Mouse (Mus musculus): ENCODE measurements at regions not wholly inside any gene's neighbourhood (a gene's known extent, or its start where the extent isn't known, plus 50 kb on each side); places are given as distances from the start of the nearest gene placed in this dataset.

- Histone ChIP-seq H3K4me1 (ENCODE audit: control insufficient read depth, insufficient read depth, low read length) (0 out of 2 replicates have a peak, but pooled peaks cover 3% of the 10 kb centered on the region), H3K27ac (ENCODE audit: low read length) (0 out of 2 replicates have a peak overlapping the region, but pooled peaks have one; percentile 29), H3K4me3 (ENCODE audit: low read length) (no peak overlapping the region), H3K9ac (ENCODE audit: low read depth, low read length) (no peak overlapping the region), H3K9me3 (ENCODE audit: control insufficient read depth, low read length) (no peaks in the 10 kb centered on the region), H3K36me3 (ENCODE audit: control insufficient read depth, insufficient read depth, low read length) (no peaks in the 10 kb centered on the region), H3K27me3 (replicated peaks; ENCODE audit: control insufficient read depth, insufficient read depth, low read length) (no peaks in the 10 kb centered on the region), H3K4me2 (ENCODE audit: low read depth, low read length) (no peak overlapping the region)
- WGBS: 28% methylated on average over 7 of the region's 7 CpGs
- peak; percentile 76 for ATAC-seq
These were observed 51.8 kb downstream of the Gm5426 start for GRCm38 (mm10) chr10:96188168-96188567.

GRCm38 (mm10) chr10:96190168-96190987 lies 54.0 kb downstream of the Gm5426 start:
- WGBS: 60% methylated on average over 10 of the region's 10 CpGs
- no peaks in the 10 kb centered on the region for H3K27me3 ChIP-seq (replicated peaks; ENCODE audit: control insufficient read depth, insufficient read depth, low read length)
- no peak for ATAC-seq
- H3K9me3 ChIP-seq (ENCODE audit: control insufficient read depth, low read length): no peaks in the 10 kb centered on the region
- no peak overlapping the region for H3K4me2 ChIP-seq (ENCODE audit: low read depth, low read length)
- H3K36me3 ChIP-seq (ENCODE audit: control insufficient read depth, insufficient read depth, low read length): no peaks in the 10 kb centered on the region
- H3K9ac ChIP-seq (ENCODE audit: low read depth, low read length): no peak overlapping the region
- no peak overlapping the region for H3K27ac ChIP-seq (ENCODE audit: low read length)
- H3K4me3 ChIP-seq (ENCODE audit: low read length): no peak overlapping the region
- 0 out of 2 replicates have a peak, but pooled peaks cover 3% of the 10 kb centered on the region for H3K4me1 ChIP-seq (ENCODE audit: control insufficient read depth, insufficient read depth, low read length)

GRCm38 (mm10) chr10:96200932-96201641 lies 64.7 kb downstream of the Gm5426 start:
- WGBS: 56% methylated on average over 27 of the region's 27 CpGs
- 0 out of 2 replicates have a peak overlapping the region, but pooled peaks have one; percentile 25 for H3K4me2 ChIP-seq (ENCODE audit: low read depth, low read length)

GRCm38 (mm10) chr10:96201891-96202290 lies 65.5 kb downstream of the Gm5426 start:
- no peaks in the 10 kb centered on the region for H3K36me3 ChIP-seq (ENCODE audit: control insufficient read depth, insufficient read depth, low read length)
- 70% methylated on average over 6 of the region's 6 CpGs for WGBS
- no peak overlapping the region for H3K9ac ChIP-seq (ENCODE audit: low read depth, low read length)
- ATAC-seq: no peak
- H3K27me3 ChIP-seq (replicated peaks; ENCODE audit: control insufficient read depth, insufficient read depth, low read length): no peaks in the 10 kb centered on the region
- H3K4me3 ChIP-seq (ENCODE audit: low read length): no peak overlapping the region
- H3K4me2 ChIP-seq (ENCODE audit: low read depth, low read length): no peak overlapping the region
- H3K4me1 ChIP-seq (ENCODE audit: control insufficient read depth, insufficient read depth, low read length): no peaks in the 10 kb centered on the region
- H3K9me3 ChIP-seq (ENCODE audit: control insufficient read depth, low read length): no peaks in the 10 kb centered on the region
- H3K27ac ChIP-seq (ENCODE audit: low read length): no peak overlapping the region

More at GRCm38 (mm10) chr10:96200932-96201641, 64.7 kb downstream of the Gm5426 start:
- Histone ChIP-seq H3K36me3 (ENCODE audit: control insufficient read depth, insufficient read depth, low read length) (no peaks in the 10 kb centered on the region), H3K4me1 (ENCODE audit: control insufficient read depth, insufficient read depth, low read length) (no peaks in the 10 kb centered on the region), H3K9me3 (ENCODE audit: control insufficient read depth, low read length) (no peaks in the 10 kb centered on the region), H3K9ac (ENCODE audit: low read depth, low read length) (no peak overlapping the region), H3K27me3 (replicated peaks; ENCODE audit: control insufficient read depth, insufficient read depth, low read length) (no peaks in the 10 kb centered on the region), H3K4me3 (ENCODE audit: low read length) (no peak overlapping the region), H3K27ac (ENCODE audit: low read length) (no peak overlapping the region)
- no peak; the same call in 1 of the 2 replicates for ATAC-seq

GRCm38 (mm10) chr10:96202871-96203270 lies 66.5 kb downstream of the Gm5426 start:
- no peaks in the 10 kb centered on the region for H3K4me1 ChIP-seq (ENCODE audit: control insufficient read depth, insufficient read depth, low read length)
- no peaks in the 10 kb centered on the region for H3K36me3 ChIP-seq (ENCODE audit: control insufficient read depth, insufficient read depth, low read length)
- ATAC-seq: no peak
- H3K27me3 ChIP-seq (replicated peaks; ENCODE audit: control insufficient read depth, insufficient read depth, low read length): no peaks in the 10 kb centered on the region
- H3K4me3 ChIP-seq (ENCODE audit: low read length): no peak overlapping the region
- H3K9ac ChIP-seq (ENCODE audit: low read depth, low read length): no peak overlapping the region
- H3K27ac ChIP-seq (ENCODE audit: low read length): no peak overlapping the region
- no peak overlapping the region for H3K4me2 ChIP-seq (ENCODE audit: low read depth, low read length)
- no peaks in the 10 kb centered on the region for H3K9me3 ChIP-seq (ENCODE audit: control insufficient read depth, low read length)

- H3K36me3 ChIP-seq (ENCODE audit: control insufficient read depth, insufficient read depth, low read length): no peaks in the 10 kb centered on the region
- no peak overlapping the region for H3K4me2 ChIP-seq (ENCODE audit: low read depth, low read length)
- ATAC-seq: no peak
- H3K4me1 ChIP-seq (ENCODE audit: control insufficient read depth, insufficient read depth, low read length): no peaks in the 10 kb centered on the region
- WGBS: 88% methylated on average over 5 of the region's 5 CpGs
- no peak overlapping the region for H3K27ac ChIP-seq (ENCODE audit: low read length)
- no peaks in the 10 kb centered on the region for H3K9me3 ChIP-seq (ENCODE audit: control insufficient read depth, low read length)
- H3K9ac ChIP-seq (ENCODE audit: low read depth, low read length): no peak overlapping the region
- no peak overlapping the region for H3K4me3 ChIP-seq (ENCODE audit: low read length)
- no peaks in the 10 kb centered on the region for H3K27me3 ChIP-seq (replicated peaks; ENCODE audit: control insufficient read depth, insufficient read depth, low read length)
These were observed 67.8 kb downstream of the Gm5426 start for GRCm38 (mm10) chr10:96204198-96204597.

GRCm38 (mm10) chr10:96209171-96209570 lies 72.8 kb downstream of the Gm5426 start:
- Histone ChIP-seq H3K4me3 (ENCODE audit: low read length) (no peak overlapping the region), H3K9me3 (ENCODE audit: control insufficient read depth, low read length) (no peaks in the 10 kb centered on the region), H3K9ac (ENCODE audit: low read depth, low read length) (no peak overlapping the region), H3K4me1 (ENCODE audit: control insufficient read depth, insufficient read depth, low read length) (peaks cover 2% of the 10 kb centered on the region; the same call in 1 of the 2 replicates), H3K4me2 (ENCODE audit: low read depth, low read length) (no peak overlapping the region), H3K36me3 (ENCODE audit: control insufficient read depth, insufficient read depth, low read length) (no peaks in the 10 kb centered on the region), H3K27me3 (replicated peaks; ENCODE audit: control insufficient read depth, insufficient read depth, low read length) (no peaks in the 10 kb centered on the region), H3K27ac (ENCODE audit: low read length) (no peak overlapping the region)
- 83% methylated on average over 5 of the region's 5 CpGs for WGBS
- ATAC-seq: no peak

GRCm38 (mm10) chr10:96211189-96211588 lies 74.8 kb downstream of the Gm5426 start:
- H3K9ac ChIP-seq (ENCODE audit: low read depth, low read length): no peak overlapping the region
- no peak overlapping the region for H3K27ac ChIP-seq (ENCODE audit: low read length)
- H3K4me3 ChIP-seq (ENCODE audit: low read length): no peak overlapping the region
- H3K4me2 ChIP-seq (ENCODE audit: low read depth, low read length): no peak overlapping the region
- no peaks in the 10 kb centered on the region for H3K9me3 ChIP-seq (ENCODE audit: control insufficient read depth, low read length)
- peaks cover 3% of the 10 kb centered on the region; the same call in 1 of the 2 replicates for H3K4me1 ChIP-seq (ENCODE audit: control insufficient read depth, insufficient read depth, low read length)
- ATAC-seq: no peak
- no peaks in the 10 kb centered on the region for H3K27me3 ChIP-seq (replicated peaks; ENCODE audit: control insufficient read depth, insufficient read depth, low read length)
- H3K36me3 ChIP-seq (ENCODE audit: control insufficient read depth, insufficient read depth, low read length): no peaks in the 10 kb centered on the region
- 79% methylated on average over 7 of the region's 7 CpGs for WGBS

- Histone ChIP-seq H3K27ac (ENCODE audit: low read length) (no peak overlapping the region), H3K4me1 (ENCODE audit: control insufficient read depth, insufficient read depth, low read length) (peaks cover 3% of the 10 kb centered on the region; the same call in 1 of the 2 replicates), H3K9me3 (ENCODE audit: control insufficient read depth, low read length) (no peaks in the 10 kb centered on the region), H3K27me3 (replicated peaks; ENCODE audit: control insufficient read depth, insufficient read depth, low read length) (no peaks in the 10 kb centered on the region), H3K36me3 (ENCODE audit: control insufficient read depth, insufficient read depth, low read length) (no peaks in the 10 kb centered on the region), H3K9ac (ENCODE audit: low read depth, low read length) (no peak overlapping the region), H3K4me3 (ENCODE audit: low read length) (no peak overlapping the region), H3K4me2 (ENCODE audit: low read depth, low read length) (no peak overlapping the region)
- WGBS: 2% methylated on average over 10 of the region's 10 CpGs
- peak; percentile 85 for ATAC-seq
These were observed 77.5 kb downstream of the Gm5426 start for GRCm38 (mm10) chr10:96213876-96214275.

Data from intestine, embryonic 16.5 days (tissue).